Mouse (Mus musculus) stomach, embryonic 14.5 days (tissue): ENCODE measurements around the gene Mboat1. TPM values are rescaled to one million over a fixed set of nuclear protein-coding genes. Genes with fewer than 3 reads are reported as not detected.

Source experiments
- ATAC-seq: fragments of 200-750 bp; cut with Nextera tagmentation; 2 replicates; pipeline ENCODE4 v1.8.0; 2017; ENCODE audit warnings: low read depth, moderate TSS enrichment; ENCODE audit not compliant: insufficient number of reproducible peaks, insufficient read depth, low FRiP score
- H3K27ac ChIP-seq: fragments of 300-500 bp; sonication (generic); 2 replicates; pipeline ENCODE4 v1.5.1; 2014; ENCODE audit warnings: mild to moderate bottlenecking, low read length, moderate library complexity, mixed read lengths
- H3K27me3 ChIP-seq: fragments of 300-500 bp; sonication (generic); 2 replicates; pipeline ENCODE4 v1.6.1; 2014; ENCODE audit warnings: low read length, control low read depth, mixed read lengths; ENCODE audit not compliant: control insufficient read depth, insufficient read depth
- H3K36me3 ChIP-seq: fragments of 300-500 bp; sonication (generic); 2 replicates; pipeline ENCODE4 v1.6.1; 2014; ENCODE audit warnings: mild to moderate bottlenecking, control low read depth, low read length, moderate library complexity, mixed read lengths; ENCODE audit not compliant: control insufficient read depth, insufficient read depth
- H3K4me1 ChIP-seq: fragments of 300-500 bp; sonication (generic); 2 replicates; pipeline ENCODE4 v1.6.1; 2014; ENCODE audit warnings: low read length, control low read depth, mixed read lengths; ENCODE audit not compliant: control insufficient read depth, insufficient read depth
- H3K4me2 ChIP-seq: fragments of 300-500 bp; sonication (generic); replicated peaks from 2 replicates; pipeline ENCODE4 v1.6.1; 2014; ENCODE audit warnings: low read depth, low read length, control low read depth
- H3K4me3 ChIP-seq: fragments of 300-500 bp; sonication (generic); 2 replicates; pipeline ENCODE4 v1.5.1; 2014; ENCODE audit warnings: low read depth, low read length, control low read depth
- H3K9ac ChIP-seq: fragments of 300-500 bp; sonication (generic); replicated peaks from 2 replicates; pipeline ENCODE4 v1.6.1; 2014; ENCODE audit warnings: low read depth, mild to moderate bottlenecking, control low read depth, low read length, moderate library complexity, mixed read lengths
- H3K9me3 ChIP-seq: fragments of 300-500 bp; sonication (generic); 2 replicates; pipeline ENCODE4 v1.6.1; 2016; ENCODE audit warnings: low read depth, low read length, control low read depth; ENCODE audit not compliant: control insufficient read depth
- WGBS: fragments of 180-500 bp; shearing (Covaris S2); extraction: QIAGEN DNeasy Blood & Tissue Kit; methylation state at CpG from one replicate; pipeline ENCODE4 v1.1.7; 2014; 5-methylcytosine and 5-hydroxymethylcytosine counted together
- polyA plus RNA-seq: library from polyadenylated mRNA; unstranded; fragments of >200 nt; fragmentation: Nextera tagmentation; extraction: Ambion mirVana; gene quantifications from 2 replicates; pipeline ENCODE4 v1.2.1, GENCODE M21; 2014

Mboat1 gene
- polyA plus RNA-seq, 1 experiment from 2014 or later = 38.2 TPM

DNA sequence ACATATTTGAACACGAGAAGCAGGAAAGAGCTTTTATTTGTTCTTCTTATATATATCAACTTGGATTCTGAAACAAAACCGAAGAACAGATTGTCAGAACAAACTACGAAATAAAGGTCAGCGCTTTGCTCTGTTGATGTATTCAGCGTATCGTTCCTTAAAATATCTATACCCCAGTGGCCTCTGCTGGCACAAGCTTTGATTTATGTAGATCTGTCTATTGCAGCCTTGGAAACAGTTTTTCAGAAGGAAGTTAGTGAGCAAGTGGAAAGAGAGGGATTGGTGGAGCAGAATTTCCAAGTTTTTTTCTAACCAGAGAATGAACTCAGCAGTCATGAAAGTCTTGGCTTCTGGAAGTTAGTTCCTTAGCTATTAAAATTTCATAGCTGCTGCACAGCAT lies 103.1 kb downstream of the Mboat1 start:
- ATAC-seq = no peak
- Histone ChIP-seq H3K4me1 (no peaks in the 10 kb centered on the region), H3K27ac (no peak overlapping the region), H3K4me3 (no peak overlapping the region), H3K36me3 (peaks cover 2% of the 10 kb centered on the region; the same call in 1 of the 2 replicates), H3K9ac (no peak overlapping the region), H3K9me3 (no peaks in the 10 kb centered on the region), H3K27me3 (no peaks in the 10 kb centered on the region), H3K4me2 (no peak overlapping the region)
- 77% methylated on average over 6 of the region's 6 CpGs for WGBS

- WGBS = 84% methylated on average over 4 of the region's 4 CpGs
- no peaks in the 10 kb centered on the region for H3K9me3 ChIP-seq
- no peak overlapping the region for H3K27ac ChIP-seq
- H3K4me3 ChIP-seq = no peak overlapping the region
- no peak overlapping the region for H3K9ac ChIP-seq
- no peak for ATAC-seq
- H3K36me3 ChIP-seq = peaks cover 2% of the 10 kb centered on the region; the same call in 1 of the 2 replicates
- H3K4me1 ChIP-seq = no peaks in the 10 kb centered on the region
- no peaks in the 10 kb centered on the region for H3K27me3 ChIP-seq
- H3K4me2 ChIP-seq = no peak overlapping the region
Measured at GRCm38 (mm10) chr13:30245573-30245972, 109.3 kb downstream of the Mboat1 start.

- Histone ChIP-seq H3K36me3 (no peaks in the 10 kb centered on the region), H3K27me3 (no peaks in the 10 kb centered on the region), H3K4me2 (no peak overlapping the region), H3K4me3 (no peak overlapping the region), H3K4me1 (no peaks in the 10 kb centered on the region), H3K9ac (no peak overlapping the region), H3K9me3 (no peaks in the 10 kb centered on the region), H3K27ac (no peak overlapping the region)
- WGBS = 62% methylated on average over 5 of the region's 5 CpGs
- no peak for ATAC-seq
Measured at GRCm38 (mm10) chr13:30250341-30250905, 114.1 kb downstream of the Mboat1 start.

DNA sequence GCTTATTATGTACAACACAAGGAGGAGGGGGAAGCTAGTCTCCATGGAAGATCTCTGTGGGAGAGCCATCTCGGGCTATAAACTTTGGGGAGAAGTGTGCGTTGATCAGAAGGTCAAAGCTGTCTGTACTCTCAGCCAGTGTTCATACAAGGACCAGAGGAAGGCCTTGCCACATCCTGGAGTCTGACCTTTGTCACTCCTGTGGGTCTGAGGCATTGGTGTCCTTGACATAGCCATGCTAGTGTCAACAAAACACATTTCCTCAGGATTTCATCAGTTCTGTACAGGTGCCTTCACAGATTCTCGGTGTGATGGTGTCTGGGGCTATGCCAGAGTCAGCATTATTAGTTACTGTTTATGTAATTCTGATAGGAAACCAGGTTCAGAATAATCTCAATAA lies 115.1 kb downstream of the Mboat1 start:
- Histone ChIP-seq H3K27me3 (no peaks in the 10 kb centered on the region), H3K27ac (no peak overlapping the region), H3K4me3 (no peak overlapping the region), H3K4me2 (no peak overlapping the region), H3K9me3 (no peaks in the 10 kb centered on the region), H3K9ac (no peak overlapping the region), H3K4me1 (no peaks in the 10 kb centered on the region), H3K36me3 (no peaks in the 10 kb centered on the region)
- 77% methylated on average over 3 of the region's 3 CpGs for WGBS
- ATAC-seq = no peak

GRCm38 (mm10) chr13:30252692-30253091 lies 116.4 kb downstream of the Mboat1 start:
- Histone ChIP-seq H3K4me3 (no peak overlapping the region), H3K4me1 (no peaks in the 10 kb centered on the region), H3K27ac (no peak overlapping the region), H3K27me3 (no peaks in the 10 kb centered on the region), H3K9me3 (no peaks in the 10 kb centered on the region), H3K4me2 (no peak overlapping the region), H3K36me3 (no peaks in the 10 kb centered on the region), H3K9ac (no peak overlapping the region)
- no peak for ATAC-seq
- WGBS = 50% methylated on average over 3 of the region's 3 CpGs

DNA sequence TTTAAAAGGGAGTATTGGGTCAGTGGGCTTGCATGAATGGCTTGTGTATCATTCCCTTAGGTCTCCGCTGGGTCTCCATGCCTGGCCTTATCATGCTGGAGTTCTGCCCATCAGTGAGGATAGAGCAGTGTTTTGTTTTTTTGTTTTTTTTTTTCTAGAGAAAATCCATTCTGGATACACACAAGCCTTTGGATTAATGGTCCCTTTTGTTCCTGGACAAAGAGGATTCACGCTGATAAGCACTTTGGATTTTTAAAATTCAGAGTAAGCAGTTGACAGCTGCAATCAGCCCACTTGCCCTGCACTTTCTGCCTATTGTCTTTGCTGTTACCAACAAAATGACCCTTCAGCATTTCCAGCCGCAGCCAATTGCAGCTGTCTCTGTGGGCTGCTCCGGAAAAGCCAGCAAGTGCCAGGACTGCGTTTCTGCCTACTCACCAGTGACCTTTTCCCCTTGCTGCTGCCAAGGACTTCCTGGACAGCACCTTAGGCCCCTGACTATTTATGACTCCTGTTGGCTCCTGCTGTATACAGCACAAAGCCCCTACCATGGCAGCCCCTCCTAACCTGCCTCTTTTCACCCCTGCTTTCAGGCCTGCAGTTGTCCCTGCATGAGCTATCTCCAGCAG lies 117.5 kb downstream of the Mboat1 start:
- no peak overlapping the region for H3K27ac ChIP-seq
- no peak overlapping the region for H3K9ac ChIP-seq
- no peak for ATAC-seq
- no peaks in the 10 kb centered on the region for H3K27me3 ChIP-seq
- no peaks in the 10 kb centered on the region for H3K36me3 ChIP-seq
- H3K4me3 ChIP-seq = no peak overlapping the region
- 44% methylated on average over 5 of the region's 5 CpGs for WGBS
- H3K4me2 ChIP-seq = no peak overlapping the region
- no peaks in the 10 kb centered on the region for H3K9me3 ChIP-seq
- H3K4me1 ChIP-seq = no peaks in the 10 kb centered on the region

GRCm38 (mm10) chr13:30254421-30254820 lies 118.1 kb downstream of the Mboat1 start:
- H3K4me3 ChIP-seq = no peak overlapping the region
- no peak overlapping the region for H3K9ac ChIP-seq
- H3K27ac ChIP-seq = no peak overlapping the region
- no peaks in the 10 kb centered on the region for H3K27me3 ChIP-seq
- H3K9me3 ChIP-seq = no peaks in the 10 kb centered on the region
- ATAC-seq = no peak
- H3K4me2 ChIP-seq = no peak overlapping the region
- WGBS = 75% methylated on average over 6 of the region's 6 CpGs
- H3K36me3 ChIP-seq = no peaks in the 10 kb centered on the region
- H3K4me1 ChIP-seq = no peaks in the 10 kb centered on the region

DNA sequence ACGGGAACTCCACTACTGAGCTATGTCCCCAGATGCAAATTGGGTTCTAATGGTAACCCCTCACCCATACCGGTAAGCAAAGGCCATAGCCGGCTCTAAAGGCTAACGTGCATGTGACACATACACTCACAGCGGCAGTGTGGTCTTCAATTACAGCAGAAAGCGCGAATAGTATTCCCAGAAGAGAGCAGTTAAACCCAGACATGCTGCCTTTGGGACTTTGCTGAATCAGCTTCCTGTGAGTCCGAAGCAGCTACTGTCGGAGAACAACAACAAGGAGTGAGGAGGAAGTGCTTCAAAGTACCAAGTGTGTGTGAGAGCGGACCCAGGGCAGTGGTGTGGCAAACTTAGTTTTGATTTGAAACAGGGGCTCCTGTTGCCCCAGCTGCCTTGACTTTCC lies 122.5 kb downstream of the Mboat1 start:
- Histone ChIP-seq H3K36me3 (no peaks in the 10 kb centered on the region), H3K27me3 (no peaks in the 10 kb centered on the region), H3K27ac (no peak overlapping the region), H3K4me2 (no peak overlapping the region), H3K4me1 (no peaks in the 10 kb centered on the region), H3K9ac (no peak overlapping the region), H3K9me3 (no peaks in the 10 kb centered on the region), H3K4me3 (no peak overlapping the region)
- ATAC-seq = no peak
- WGBS = 72% methylated on average over 10 of the region's 10 CpGs

GRCm38 (mm10) chr13:30259326-30259725 lies 123.0 kb downstream of the Mboat1 start:
- no peaks in the 10 kb centered on the region for H3K36me3 ChIP-seq
- no peak for ATAC-seq
- H3K4me3 ChIP-seq = no peak overlapping the region
- H3K27ac ChIP-seq = no peak overlapping the region
- H3K9ac ChIP-seq = no peak overlapping the region
- no peaks in the 10 kb centered on the region for H3K27me3 ChIP-seq
- H3K9me3 ChIP-seq = no peaks in the 10 kb centered on the region
- no peaks in the 10 kb centered on the region for H3K4me1 ChIP-seq
- H3K4me2 ChIP-seq = no peak overlapping the region
- WGBS = 89% methylated on average over 9 of the region's 9 CpGs
